Mouse (Mus musculus) neural tube, embryonic 11.5 days (tissue): Measurements from ENCODE around the gene Rreb1. TPM values are rescaled to one million over a fixed set of nuclear protein-coding genes. Genes with fewer than 3 reads are reported as not detected.
A peak's percentile ranks its signal among the peaks of the same experiment; 100 is the strongest.

Experiments
- ATAC-seq: fragments of 200-750 bp; cut with Nextera tagmentation; 2 replicates; pipeline ENCODE4 v1.8.0; 2017; ENCODE audit warnings: moderate number of reproducible peaks, mild to moderate bottlenecking, moderate TSS enrichment, moderate library complexity; ENCODE audit not compliant: insufficient read depth, low FRiP score, low TSS enrichment
- DNase-seq: peaks from one replicate; pipeline ENCODE4 v3.0.0-alpha.2; 2015; ENCODE audit warnings: low spot score
- H3K27ac ChIP-seq: fragments of 300-500 bp; sonication (generic); 2 replicates; pipeline ENCODE4 v1.5.1; 2014; ENCODE audit warnings: low read depth, mild to moderate bottlenecking, low read length
- H3K27me3 ChIP-seq: fragments of 300-500 bp; sonication (generic); 2 replicates; pipeline ENCODE4 v1.6.1; 2014; ENCODE audit warnings: mild to moderate bottlenecking, low read length, mixed read lengths; ENCODE audit not compliant: control insufficient read depth, insufficient read depth
- H3K36me3 ChIP-seq: fragments of 300-500 bp; sonication (generic); 2 replicates; pipeline ENCODE4 v1.6.1; 2014; ENCODE audit warnings: mild to moderate bottlenecking, low read length, moderate library complexity, mixed read lengths; ENCODE audit not compliant: control insufficient read depth, insufficient read depth
- H3K4me1 ChIP-seq: fragments of 300-500 bp; sonication (generic); 2 replicates; pipeline ENCODE4 v1.6.1; 2014; ENCODE audit warnings: low read length, mixed read lengths; ENCODE audit not compliant: control insufficient read depth, insufficient read depth
- H3K4me2 ChIP-seq: fragments of 300-500 bp; sonication (generic); 2 replicates; pipeline ENCODE4 v1.6.1; 2014; ENCODE audit warnings: low read depth, mild to moderate bottlenecking, moderate library complexity
- H3K4me3 ChIP-seq: fragments of 300-500 bp; sonication (generic); 2 replicates; pipeline ENCODE4 v1.5.1; 2014; ENCODE audit warnings: low read depth, low read length
- H3K9ac ChIP-seq: fragments of 300-500 bp; sonication (generic); 2 replicates; pipeline ENCODE4 v1.6.1; 2014; ENCODE audit warnings: mild to moderate bottlenecking, low read length
- H3K9me3 ChIP-seq: fragments of 300-500 bp; sonication (generic); 2 replicates; pipeline ENCODE4 v1.6.1; 2016; ENCODE audit warnings: low read length; ENCODE audit not compliant: control insufficient read depth
- WGBS: fragments of 180-500 bp; shearing (Covaris S2); extraction: QIAGEN DNeasy Blood & Tissue Kit; methylation state at CpG from one replicate; pipeline ENCODE4 v1.1.7; 2014; 5-methylcytosine and 5-hydroxymethylcytosine counted together
- polyA plus RNA-seq: library from polyadenylated mRNA; unstranded; fragments of >200 nt; fragmentation: Nextera tagmentation; extraction: Ambion mirVana; gene quantifications from 2 replicates; pipeline ENCODE4 v1.2.1, GENCODE M21; 2014

Gene Rreb1
- polyA plus RNA-seq, result 5.9 and 6.4 TPM in 2 replicates

DNA sequence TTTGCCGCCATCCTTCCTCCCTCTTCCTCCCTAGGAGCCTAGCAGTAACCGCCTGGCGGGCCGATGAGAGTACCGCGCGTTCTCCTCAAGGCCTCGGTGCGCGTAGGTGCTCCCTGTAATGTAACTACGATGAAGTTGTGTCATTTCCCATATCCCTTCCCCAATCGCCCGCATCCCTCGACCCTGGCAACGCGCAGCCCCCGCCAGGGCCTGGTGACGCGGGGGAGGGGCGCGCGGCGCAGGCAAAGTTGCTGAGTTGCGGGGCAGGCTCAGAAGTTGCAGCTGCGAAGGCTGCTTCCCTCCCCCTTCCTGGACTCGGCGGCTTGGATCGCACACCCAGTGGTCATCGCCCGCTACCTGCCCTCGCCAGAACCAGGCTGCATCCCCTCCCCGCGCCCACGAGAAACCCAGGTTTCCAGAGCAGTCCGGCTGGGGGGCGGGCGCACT is at the start of gene Rreb1:
Gene Rreb1 (plus strand): TSS at position 254 of the 447 bp plus-strand sequence.
- Histone ChIP-seq H3K4me2 (peak within 1 kb of the TSS; percentile 100), H3K36me3 (no peaks in the 10 kb centered on the region), H3K4me1 (peaks cover 3% of the 10 kb centered on the region; the same call in 1 of the 2 replicates), H3K4me3 (peak within 1 kb of the TSS; percentile 52), H3K27me3 (peaks cover 15% of the 10 kb centered on the region), H3K9me3 (no peaks in the 10 kb centered on the region), H3K9ac (peak within 1 kb of the TSS; percentile 55), H3K27ac (no peak within 1 kb of the TSS)
- WGBS, result under 1% methylated on average over 35 of the region's 37 CpGs
- ATAC-seq, result peak; percentile 50; the same call in 1 of the 2 replicates
- peak; percentile 58 for DNase-seq

DNA sequence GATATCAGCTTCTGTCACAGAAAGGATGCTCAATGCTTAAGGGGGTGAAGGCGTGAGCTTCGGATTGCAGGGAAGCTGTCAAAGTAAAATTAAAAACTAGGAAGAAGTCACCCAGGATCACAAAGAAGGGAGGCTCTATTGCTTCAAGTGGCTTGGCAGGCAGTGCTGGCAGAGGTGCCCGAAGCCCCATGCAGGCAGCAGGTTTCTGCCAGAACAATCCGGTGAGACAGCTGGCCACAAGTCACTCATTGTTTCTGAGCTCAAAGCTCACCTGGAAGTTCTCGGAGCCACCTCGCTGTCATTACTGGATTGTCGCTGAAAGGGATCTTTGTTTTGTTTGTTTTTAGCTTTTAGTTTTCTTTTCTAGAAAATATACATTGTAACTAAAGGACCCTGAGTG is 49.6 kb upstream of the Rreb1 start:
- DNase-seq, result no peak
- no peaks in the 10 kb centered on the region for H3K9me3 ChIP-seq
- H3K27me3 ChIP-seq, result no peaks in the 10 kb centered on the region
- H3K36me3 ChIP-seq, result no peaks in the 10 kb centered on the region
- H3K4me1 ChIP-seq, result no peaks in the 10 kb centered on the region
- no peak for ATAC-seq
- H3K27ac ChIP-seq, result no peak overlapping the region
- no peak overlapping the region for H3K4me3 ChIP-seq
- H3K9ac ChIP-seq, result no peak overlapping the region
- no peak overlapping the region for H3K4me2 ChIP-seq
- 92% methylated on average over 7 of the region's 7 CpGs for WGBS

DNA sequence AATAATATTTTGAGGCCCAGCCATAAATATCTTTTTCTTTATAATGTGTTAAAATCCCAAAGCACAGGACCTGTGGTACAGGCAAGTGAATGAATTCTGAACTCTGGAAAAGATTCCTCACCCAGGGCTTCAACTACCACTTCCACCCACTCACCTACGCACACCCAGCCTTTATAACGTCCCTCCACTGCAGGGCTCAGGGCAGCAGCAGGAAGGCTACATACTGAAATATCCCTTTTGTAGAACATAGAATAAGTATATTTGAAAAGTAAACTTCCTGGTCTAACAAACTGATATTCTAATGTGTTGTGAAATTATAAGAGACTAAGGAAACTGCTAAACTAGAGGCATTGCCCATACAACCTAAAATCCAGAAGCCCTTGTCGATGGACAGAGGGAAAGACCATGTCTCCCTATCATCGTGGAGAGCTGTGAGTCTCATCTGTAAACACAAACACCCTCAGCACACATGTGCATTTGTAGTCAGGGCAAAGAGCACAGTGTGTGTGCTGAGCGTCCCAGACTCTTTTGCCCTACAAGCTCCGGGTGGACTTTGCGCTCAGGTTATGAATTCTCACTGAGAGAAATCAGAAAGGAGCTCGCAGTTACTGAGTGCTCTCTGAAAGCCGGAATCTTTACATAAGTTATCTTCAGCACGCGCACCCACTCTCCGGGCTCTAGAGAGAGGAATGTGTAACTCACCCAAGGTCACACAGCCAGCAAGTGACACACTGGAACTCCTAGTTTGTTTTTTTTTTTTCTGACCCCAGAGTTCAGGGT is 46.1 kb upstream of the Rreb1 start:
- Histone ChIP-seq H3K27ac (no peak overlapping the region), H3K9me3 (no peaks in the 10 kb centered on the region), H3K27me3 (no peaks in the 10 kb centered on the region), H3K4me3 (no peak overlapping the region), H3K4me1 (no peaks in the 10 kb centered on the region), H3K36me3 (no peaks in the 10 kb centered on the region), H3K4me2 (no peak overlapping the region), H3K9ac (no peak overlapping the region)
- 83% methylated on average over 12 of the region's 12 CpGs for WGBS
- ATAC-seq (no peak), DNase-seq (no peak)

DNA sequence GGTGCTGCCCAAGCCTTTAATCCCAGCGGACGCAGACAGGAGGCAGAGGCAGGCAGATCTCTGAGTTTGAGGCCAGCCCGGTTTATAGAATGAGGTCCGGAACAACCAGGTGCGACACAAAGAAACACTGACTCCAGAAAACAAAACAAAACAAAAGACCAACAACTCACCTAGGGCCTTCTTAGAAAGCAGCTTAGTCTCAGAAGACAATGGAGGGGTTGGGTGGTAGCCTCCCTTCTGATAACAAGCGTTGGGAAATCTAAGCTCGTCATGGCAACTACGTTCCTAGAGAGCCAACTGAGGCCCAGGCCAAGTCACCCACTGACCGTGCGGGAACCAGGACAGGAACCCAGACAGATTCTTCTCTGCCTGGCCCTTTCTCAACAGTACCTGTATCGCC is 43.7 kb upstream of the Rreb1 start:
- no peaks in the 10 kb centered on the region for H3K27me3 ChIP-seq
- no peak overlapping the region for H3K4me3 ChIP-seq
- H3K9me3 ChIP-seq, result no peaks in the 10 kb centered on the region
- no peaks in the 10 kb centered on the region for H3K36me3 ChIP-seq
- H3K4me2 ChIP-seq, result no peak overlapping the region
- no peak overlapping the region for H3K9ac ChIP-seq
- ATAC-seq (no peak), DNase-seq (no peak)
- H3K4me1 ChIP-seq, result no peaks in the 10 kb centered on the region
- 93% methylated on average over 11 of the region's 11 CpGs for WGBS
- H3K27ac ChIP-seq, result no peak overlapping the region

DNA sequence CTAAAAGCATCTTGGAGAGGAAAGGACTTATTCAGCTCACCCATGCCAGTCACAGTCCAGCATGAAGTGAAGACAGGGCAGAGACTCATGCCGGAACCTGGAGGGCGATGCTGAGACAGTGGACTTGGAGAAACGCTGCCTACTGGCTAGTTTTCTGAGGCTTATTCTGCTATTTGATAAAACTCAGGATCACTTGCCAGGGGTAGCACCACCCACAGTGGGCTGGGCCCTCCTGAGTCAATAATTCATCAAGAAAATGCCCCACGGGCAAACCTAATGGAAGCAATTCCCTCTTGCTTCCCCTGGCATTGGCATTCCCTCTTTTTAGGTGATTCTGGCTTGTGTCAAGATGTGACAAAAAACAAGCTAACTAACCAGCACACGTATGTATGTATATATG is 38.1 kb upstream of the Rreb1 start:
- no peak overlapping the region for H3K27ac ChIP-seq
- ATAC-seq, result no peak
- no peak overlapping the region for H3K9ac ChIP-seq
- 87% methylated on average over 5 of the region's 5 CpGs for WGBS
- H3K4me1 ChIP-seq, result no peaks in the 10 kb centered on the region
- no peaks in the 10 kb centered on the region for H3K9me3 ChIP-seq
- H3K36me3 ChIP-seq, result no peaks in the 10 kb centered on the region
- DNase-seq, result no peak
- no peaks in the 10 kb centered on the region for H3K27me3 ChIP-seq
- H3K4me3 ChIP-seq, result no peak overlapping the region
- no peak overlapping the region for H3K4me2 ChIP-seq

DNA sequence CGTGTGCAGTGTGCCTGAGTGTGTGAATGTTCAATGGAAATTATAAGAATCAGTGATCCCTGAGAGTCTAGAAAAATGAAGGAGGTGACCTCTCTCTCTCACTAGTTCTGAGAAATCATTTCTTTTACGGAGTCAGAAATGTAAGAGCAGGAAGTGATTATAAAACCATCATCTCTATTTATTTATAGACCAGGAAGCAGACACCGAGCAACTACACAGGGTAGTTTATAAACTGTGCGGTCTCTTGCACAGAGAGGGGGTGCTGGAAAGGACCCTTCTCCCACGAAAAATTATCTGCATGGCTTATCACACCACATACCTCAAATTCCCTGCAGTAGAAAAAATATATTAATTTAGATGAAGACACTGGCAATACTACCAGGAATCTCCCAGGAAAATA is 37.4 kb upstream of the Rreb1 start:
- H3K4me3 ChIP-seq, result no peak overlapping the region
- no peaks in the 10 kb centered on the region for H3K9me3 ChIP-seq
- no peak overlapping the region for H3K4me2 ChIP-seq
- H3K36me3 ChIP-seq, result no peaks in the 10 kb centered on the region
- H3K9ac ChIP-seq, result no peak overlapping the region
- ATAC-seq, result no peak
- H3K4me1 ChIP-seq, result no peaks in the 10 kb centered on the region
- no peak for DNase-seq
- H3K27ac ChIP-seq, result no peak overlapping the region
- WGBS, result 66% methylated on average over 5 of the region's 5 CpGs
- no peaks in the 10 kb centered on the region for H3K27me3 ChIP-seq

DNA sequence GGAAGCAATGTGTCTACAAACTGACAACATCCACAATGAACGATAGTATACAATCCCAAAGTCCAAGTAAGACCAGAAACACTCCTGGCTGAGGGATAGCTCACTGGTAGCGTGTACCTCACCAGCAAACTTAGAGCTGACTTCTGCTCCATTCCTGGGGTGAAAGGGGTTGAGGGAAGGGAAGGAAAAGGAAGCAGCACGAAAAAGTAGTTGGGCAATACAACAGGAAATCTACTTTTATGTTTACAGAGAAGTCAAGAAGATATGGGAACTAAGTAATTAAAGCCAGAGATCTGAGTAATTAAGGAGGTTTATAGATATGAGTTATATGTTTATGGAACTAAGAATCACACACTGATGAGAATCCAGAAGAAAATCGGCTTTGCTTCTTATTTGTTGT is 36.0 kb upstream of the Rreb1 start:
- no peak overlapping the region for H3K4me3 ChIP-seq
- DNase-seq (no peak), ATAC-seq (no peak)
- no peaks in the 10 kb centered on the region for H3K9me3 ChIP-seq
- WGBS, result 85% methylated on average over 4 of the region's 4 CpGs
- H3K9ac ChIP-seq, result no peak overlapping the region
- no peak overlapping the region for H3K4me2 ChIP-seq
- H3K4me1 ChIP-seq, result no peaks in the 10 kb centered on the region
- H3K27me3 ChIP-seq, result no peaks in the 10 kb centered on the region
- H3K27ac ChIP-seq, result no peak overlapping the region
- H3K36me3 ChIP-seq, result no peaks in the 10 kb centered on the region

DNA sequence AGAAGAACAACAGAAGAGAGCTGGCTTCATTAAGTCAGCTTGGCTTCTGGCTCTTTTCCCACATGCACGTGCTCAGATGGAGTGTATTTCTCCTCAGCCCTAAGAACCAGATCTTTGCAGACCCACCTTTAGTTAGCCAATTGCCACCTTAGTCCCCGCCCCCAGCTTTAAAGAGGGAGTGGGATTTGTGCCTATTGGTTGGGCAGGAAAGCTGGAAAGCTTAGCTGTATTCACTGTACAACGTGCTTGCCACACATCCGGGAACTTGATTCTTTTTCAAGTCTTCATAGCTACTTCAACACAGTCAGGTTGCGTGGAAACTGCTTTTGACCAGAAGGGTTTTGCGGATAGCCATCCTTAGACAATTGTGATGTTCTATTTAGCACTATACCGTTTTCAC is 30.7 kb upstream of the Rreb1 start:
- Histone ChIP-seq H3K27me3 (no peaks in the 10 kb centered on the region), H3K27ac (no peak overlapping the region), H3K4me2 (no peak overlapping the region), H3K9ac (no peak overlapping the region), H3K4me1 (0 out of 2 replicates have a peak, but pooled peaks cover 3% of the 10 kb centered on the region), H3K9me3 (no peaks in the 10 kb centered on the region), H3K4me3 (no peak overlapping the region), H3K36me3 (no peaks in the 10 kb centered on the region)
- DNase-seq, result no peak
- 80% methylated on average over 7 of the region's 7 CpGs for WGBS
- ATAC-seq, result no peak

DNA sequence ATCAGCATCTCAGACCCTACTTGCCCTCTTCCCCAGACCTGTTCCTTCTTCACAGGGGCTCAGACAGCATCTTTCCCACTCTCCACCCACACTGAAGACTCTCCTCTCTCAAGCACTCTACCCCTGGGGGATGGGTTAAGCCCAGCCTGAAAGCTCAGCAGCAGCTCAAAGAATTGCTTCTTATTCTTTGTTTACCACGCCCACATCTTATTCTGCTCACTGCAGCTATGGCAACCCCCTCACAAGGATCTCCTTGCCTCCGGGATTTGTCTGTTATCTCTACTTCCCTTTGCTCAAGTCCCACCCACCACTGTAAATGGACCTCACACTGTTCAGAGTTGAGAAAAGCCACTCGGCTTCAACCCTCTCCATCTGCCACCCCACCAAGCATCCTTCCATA is 28.7 kb upstream of the Rreb1 start:
- H3K4me2 ChIP-seq, result no peak overlapping the region
- no peak overlapping the region for H3K9ac ChIP-seq
- 21% methylated on average over 3 of the region's 3 CpGs for WGBS
- no peak overlapping the region for H3K4me3 ChIP-seq
- DNase-seq, result no peak
- no peaks in the 10 kb centered on the region for H3K27me3 ChIP-seq
- H3K9me3 ChIP-seq, result no peaks in the 10 kb centered on the region
- no peak for ATAC-seq
- H3K4me1 ChIP-seq, result 0 out of 2 replicates have a peak, but pooled peaks cover 3% of the 10 kb centered on the region
- H3K27ac ChIP-seq, result no peak overlapping the region
- no peaks in the 10 kb centered on the region for H3K36me3 ChIP-seq
